ENCODE assay signal across 10 mouse cellular contexts in genomic region chr5:65126137-65126536, GRCm38 (mm10). TPM values are rescaled to one million over a fixed set of nuclear protein-coding genes. Genes with fewer than 3 reads are reported as not detected.
"Had no signal": no experiment of that assay in that cellular context is flagged by ENCODE, and none has a peak within 500 bp of the region (broad histone marks: within the 10 kb centered on the region; RNA-seq: fewer than 3 reads in every experiment).

No protein-coding gene starts in this region.

- H3K27me3 ChIP-seq: limb, embryonic 15.5 days; liver, embryonic 13.5 days; neural tube, embryonic 12.5 days had no signal

- H3K27ac ChIP-seq: limb, embryonic 15.5 days; liver, embryonic 13.5 days; macrophage; neural tube, embryonic 12.5 days had no signal

- ATAC-seq: liver, postnatal 0 days had no signal

- H3K4me3 ChIP-seq: limb, embryonic 15.5 days; liver, embryonic 13.5 days; neural tube, embryonic 12.5 days had no signal

- H3K9me3 ChIP-seq: limb, embryonic 15.5 days; liver, embryonic 13.5 days; neural tube, embryonic 12.5 days had no signal

- DNase-seq: kidney, adult 11 months; kidney, postnatal 14 days; liver, embryonic 13.5 days; liver, postnatal 0 days; midbrain, embryonic 14.5 days; thymus, adult 2 months; thymus, postnatal 25 days had no signal

- H3K4me2 ChIP-seq: limb, embryonic 15.5 days; liver, embryonic 13.5 days; neural tube, embryonic 12.5 days had no signal

- H3K9ac ChIP-seq: limb, embryonic 15.5 days; liver, embryonic 13.5 days; liver, postnatal 0 days; neural tube, embryonic 12.5 days had no signal

- H3K36me3 ChIP-seq: limb, embryonic 15.5 days; liver, embryonic 13.5 days; neural tube, embryonic 12.5 days had no signal

RNA-seq across cellular contexts. Expression of gene Tmem156, which starts 34.2 kb away (rescaled TPM):
- polyA plus RNA-seq: midbrain, embryonic 14.5 days had no signal
